Mouse (Mus musculus) intestine, postnatal 0 days (tissue): Measurements from ENCODE around the gene Timm29. TPM values are rescaled to one million over a fixed set of nuclear protein-coding genes. Genes with fewer than 3 reads are reported as not detected.

Experiments used
- ATAC-seq: fragments of 200-750 bp; cut with Nextera tagmentation; 2 replicates; pipeline ENCODE4 v1.8.0; 2017; ENCODE audit warnings: mild to moderate bottlenecking, moderate TSS enrichment, moderate library complexity
- H3K27ac ChIP-seq: fragments of 300-500 bp; sonication (generic); 2 replicates; pipeline ENCODE4 v1.5.1; 2014; ENCODE audit warnings: mild to moderate bottlenecking, low read depth, low read length, moderate library complexity
- H3K27me3 ChIP-seq: fragments of 300-500 bp; sonication (generic); replicated peaks from 2 replicates; pipeline ENCODE4 v1.6.1; 2014; ENCODE audit warnings: low read length, mixed read lengths; ENCODE audit not compliant: control insufficient read depth, insufficient read depth
- H3K36me3 ChIP-seq: fragments of 300-500 bp; sonication (generic); 2 replicates; pipeline ENCODE4 v1.6.1; 2014; ENCODE audit warnings: mild to moderate bottlenecking, moderate library complexity; ENCODE audit not compliant: control insufficient read depth, insufficient read depth
- H3K4me1 ChIP-seq: fragments of 300-500 bp; sonication (generic); replicated peaks from 2 replicates; pipeline ENCODE4 v1.6.1; 2014; ENCODE audit warnings: antibody characterized with exemption, low read length, mixed read lengths; ENCODE audit not compliant: control insufficient read depth, insufficient read depth
- H3K4me2 ChIP-seq: fragments of 300-500 bp; sonication (generic); replicated peaks from 2 replicates; pipeline ENCODE4 v1.6.1; 2014; ENCODE audit warnings: low read depth, mild to moderate bottlenecking, moderate library complexity
- H3K4me3 ChIP-seq: fragments of 300-500 bp; sonication (generic); 2 replicates; pipeline ENCODE4 v1.5.1; 2014; ENCODE audit warnings: low read depth, low read length
- H3K9ac ChIP-seq: fragments of 300-500 bp; sonication (generic); 2 replicates; pipeline ENCODE4 v1.6.1; 2014; ENCODE audit warnings: mild to moderate bottlenecking, low read depth, low read length
- H3K9me3 ChIP-seq: fragments of 300-500 bp; sonication (generic); 2 replicates; pipeline ENCODE4 v1.6.1; 2016; ENCODE audit warnings: mixed run types; ENCODE audit not compliant: control insufficient read depth
- CTCF ChIP-seq: sonication (generic); IDR thresholded peaks from 2 replicates; pipeline ENCODE4 v1.5.1; 2016; ENCODE audit warnings: low read depth, mild to moderate bottlenecking, control low read depth, antibody characterized with exemption, moderate library complexity
- WGBS: fragments of 180-500 bp; shearing (Covaris S2); extraction: QIAGEN DNeasy Blood & Tissue Kit; methylation state at CpG from one replicate; pipeline ENCODE4 v1.1.7; 2014; 5-methylcytosine and 5-hydroxymethylcytosine counted together
- microRNA counts: library from miRNA; unstranded; fragments of <30 nt; microRNA quantifications from one replicate; lab custom pipeline; 2016
- microRNA-seq: library from miRNA; unstranded; fragments of <30 nt; microRNA quantifications from one replicate; pipeline ENCODE4, GENCODE M21; 2016
- polyA plus RNA-seq: library from polyadenylated mRNA; unstranded; fragments of >200 nt; fragmentation: Nextera tagmentation; extraction: Ambion mirVana; gene quantifications from 2 replicates; pipeline ENCODE4 v1.2.1, GENCODE M21; 2015

Timm29 gene
- polyA plus RNA-seq, 1 experiment from 2014 or later: 15.9 TPM

GRCm38 (mm10) chr9:21630673-21631072 is 38.2 kb downstream of the Timm29 start:
- no peaks in the 10 kb centered on the region for H3K4me1 ChIP-seq
- peak; percentile 73 for TF ChIP-seq CTCF
- no peak overlapping the region for H3K4me2 ChIP-seq
- no peaks in the 10 kb centered on the region for H3K27me3 ChIP-seq
- H3K4me3 ChIP-seq: no peak overlapping the region
- H3K27ac ChIP-seq: no peak overlapping the region
- H3K9ac ChIP-seq: no peak overlapping the region
- no peaks in the 10 kb centered on the region for H3K9me3 ChIP-seq
- H3K36me3 ChIP-seq: peaks cover 32% of the 10 kb centered on the region
- WGBS: 65% methylated on average over 3 of the region's 3 CpGs
- ATAC-seq: no peak

DNA sequence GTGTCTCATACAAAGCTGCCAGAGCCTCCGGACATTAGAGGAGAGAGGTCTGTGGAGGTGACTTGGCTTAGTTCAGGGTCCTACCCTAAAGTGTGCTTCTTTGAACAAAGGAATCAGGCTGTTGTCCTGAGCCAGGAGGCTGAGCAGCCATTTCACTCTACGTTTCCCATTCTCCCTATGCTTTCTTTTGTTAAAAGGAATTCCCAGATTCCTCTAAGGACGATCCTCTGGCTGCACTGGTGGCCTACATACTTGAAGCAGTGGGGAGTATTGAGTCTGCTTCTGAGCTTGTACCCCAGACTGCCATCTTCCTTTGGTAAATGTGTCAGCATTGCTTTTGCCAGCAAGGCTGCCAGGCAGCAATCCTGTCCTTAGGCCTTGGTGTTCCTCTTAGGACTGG is 40.6 kb downstream of the Timm29 start:
- Histone ChIP-seq H3K4me3 (no peak overlapping the region), H3K9ac (no peak overlapping the region), H3K27me3 (no peaks in the 10 kb centered on the region), H3K9me3 (no peaks in the 10 kb centered on the region), H3K27ac (0 out of 2 replicates have a peak overlapping the region, but pooled peaks have one; percentile 35), H3K4me1 (no peaks in the 10 kb centered on the region), H3K36me3 (peaks cover 56% of the 10 kb centered on the region), H3K4me2 (no peak overlapping the region)
- ATAC-seq: no peak
- TF ChIP-seq CTCF: no peak
- 85% methylated on average over 3 of the region's 3 CpGs for WGBS

- no peaks in the 10 kb centered on the region for H3K4me1 ChIP-seq
- no peaks in the 10 kb centered on the region for H3K9me3 ChIP-seq
- no peak for ATAC-seq
- no peak for TF ChIP-seq CTCF
- 61% methylated on average over 7 of the region's 7 CpGs for WGBS
- no peaks in the 10 kb centered on the region for H3K27me3 ChIP-seq
- H3K4me2 ChIP-seq: no peak overlapping the region
- H3K9ac ChIP-seq: no peak overlapping the region
- no peak overlapping the region for H3K4me3 ChIP-seq
- no peak overlapping the region for H3K27ac ChIP-seq
- peaks cover 80% of the 10 kb centered on the region for H3K36me3 ChIP-seq
Observed at GRCm38 (mm10) chr9:21635639-21636038, 43.1 kb downstream of the Timm29 start.

DNA sequence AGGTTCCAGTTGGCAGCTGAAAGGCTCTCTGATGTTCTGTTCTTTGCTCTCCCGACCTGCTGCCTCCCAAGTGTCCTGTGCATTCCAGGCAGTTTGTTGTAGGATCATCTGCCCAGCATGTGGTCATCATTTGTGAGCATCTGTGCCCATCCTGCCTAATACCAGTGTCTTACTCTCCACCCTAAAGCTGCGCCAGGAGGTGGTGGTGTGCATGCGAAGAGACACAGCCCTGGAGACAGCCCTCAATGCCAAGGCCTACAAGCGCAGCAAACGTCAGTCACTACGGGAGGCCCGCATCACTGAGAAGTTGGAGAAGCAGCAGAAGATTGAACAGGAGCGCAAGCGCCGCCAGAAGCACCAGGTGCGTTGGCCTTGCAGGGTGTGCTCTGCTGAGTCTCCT is 46.5 kb downstream of the Timm29 start:
- no peaks in the 10 kb centered on the region for H3K4me1 ChIP-seq
- no peak overlapping the region for H3K9ac ChIP-seq
- H3K4me3 ChIP-seq: no peak overlapping the region
- no peak overlapping the region for H3K4me2 ChIP-seq
- H3K36me3 ChIP-seq: peaks cover 96% of the 10 kb centered on the region
- H3K27ac ChIP-seq: peak overlapping the region; percentile 35; the same call in 1 of the 2 replicates
- 94% methylated on average over 11 of the region's 11 CpGs for WGBS
- ATAC-seq: no peak
- no peaks in the 10 kb centered on the region for H3K9me3 ChIP-seq
- no peaks in the 10 kb centered on the region for H3K27me3 ChIP-seq
- TF ChIP-seq CTCF: no peak

MicroRNAs within 50 kb of the gene (microRNA counts, 519-probe panel; counts per million panel counts)
- microRNA mmu-miR-1946b (lab: Ali Mortazavi, UCI): not detected

Small RNA genes within 50 kb of the gene (microRNA-seq; reads per million reads assigned to microRNA genes)
- gene Mir1946b: not detected

Other genes starting within 250 kb of the Timm29 start
- 41.0 and 42.8 TPM in 2 replicates for gene Ilf3, start 224.9 kb upstream of the Timm29 start, polyA plus RNA-seq
- gene Qtrt1, start 180.9 kb upstream of the Timm29 start, polyA plus RNA-seq: 16.9 and 17.9 TPM in 2 replicates
- gene Dnm2, start 167.8 kb upstream of the Timm29 start, polyA plus RNA-seq: 69.6 and 74.7 TPM in 2 replicates
- 31.1 and 31.4 TPM in 2 replicates for gene Tmed1, start 82.5 kb upstream of the Timm29 start, polyA plus RNA-seq
- 0.43 and 1.1 TPM in 2 replicates for gene AB124611, start 66.5 kb upstream of the Timm29 start, polyA plus RNA-seq
- 10.0 and 11.9 TPM in 2 replicates for gene Carm1, start 45.8 kb upstream of the Timm29 start, polyA plus RNA-seq
- gene Yipf2, start 106 bp downstream of the Timm29 start, polyA plus RNA-seq: 19.2 and 20.1 TPM in 2 replicates
- 22.1 and 24.4 TPM in 2 replicates for gene Smarca4, start 23.4 kb downstream of the Timm29 start, polyA plus RNA-seq
- gene Ldlr, start 130.8 kb downstream of the Timm29 start, polyA plus RNA-seq: 22.8 and 26.6 TPM in 2 replicates
- 23.5 and 32.4 TPM in 2 replicates for gene Spc24, start 167.6 kb downstream of the Timm29 start, polyA plus RNA-seq
- gene Kank2, start 206.0 kb downstream of the Timm29 start, polyA plus RNA-seq: 6.4 TPM in 2 replicates
- 15.9 and 21.1 TPM in 2 replicates for gene Angptl8, start 242.8 kb downstream of the Timm29 start, polyA plus RNA-seq